Mouse (Mus musculus): ENCODE results near the gene Nrxn3. TPM values are rescaled to one million over a fixed set of nuclear protein-coding genes. Genes with fewer than 3 reads are reported as not detected.

Gene Nrxn3
- polyA plus RNA-seq, 1 experiment from 2014 or later, result 42.5 TPM

DNA sequence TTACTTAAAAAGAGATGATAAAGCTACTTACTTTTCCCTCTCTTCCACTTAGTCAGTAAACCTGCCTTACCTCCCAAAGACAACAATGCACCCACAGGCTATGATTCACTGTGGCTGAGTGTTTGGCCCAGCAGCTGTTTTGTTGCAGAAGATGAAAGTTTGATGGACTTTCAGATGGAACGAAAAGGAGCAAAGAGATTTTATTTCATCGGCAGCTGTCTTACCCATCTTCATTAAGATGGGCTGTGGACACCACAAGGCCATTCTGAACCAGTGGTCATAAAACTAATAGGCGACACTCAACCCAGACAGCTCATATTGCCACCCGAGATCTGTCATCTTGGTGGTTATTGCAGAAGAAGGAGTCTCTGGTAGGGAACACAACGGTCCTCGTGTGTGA lies 1108.6 kb downstream of the Nrxn3 start:
- WGBS, result 91% methylated on average over 6 of the region's 6 CpGs
- no peak overlapping the region for H3K4me3 ChIP-seq
- H3K9ac ChIP-seq (replicated peaks), result no peak overlapping the region
- H3K9me3 ChIP-seq, result no peaks in the 10 kb centered on the region
- H3K4me2 ChIP-seq (replicated peaks), result no peak overlapping the region
- H3K4me1 ChIP-seq, result no peaks in the 10 kb centered on the region
- H3K27me3 ChIP-seq, result no peaks in the 10 kb centered on the region
- H3K36me3 ChIP-seq, result no peaks in the 10 kb centered on the region
- no peak overlapping the region for H3K27ac ChIP-seq (replicated peaks)
- no peak for ATAC-seq (ENCODE audit: low FRiP score, low read depth)

DNA sequence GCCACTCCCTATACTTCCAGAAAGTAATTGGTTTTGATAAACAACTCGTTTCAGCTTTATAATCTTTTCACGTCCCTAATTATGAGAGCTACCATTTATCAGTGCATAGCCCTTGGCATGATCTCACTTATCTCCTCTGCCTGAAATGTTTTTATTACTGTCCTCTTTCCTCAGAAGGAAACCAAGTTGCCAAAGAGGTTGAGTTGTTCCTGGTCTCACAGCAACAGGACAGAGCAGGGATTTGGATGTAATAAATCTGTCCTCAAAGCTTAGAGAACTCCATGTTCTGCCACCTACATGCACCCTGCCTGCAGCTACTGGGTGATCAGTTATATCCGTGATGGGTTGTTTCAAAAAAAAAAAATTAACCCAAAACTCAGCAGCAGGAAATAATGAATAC lies 1113.6 kb downstream of the Nrxn3 start:
- H3K9ac ChIP-seq (replicated peaks), result no peak overlapping the region
- no peaks in the 10 kb centered on the region for H3K36me3 ChIP-seq
- no peak overlapping the region for H3K4me3 ChIP-seq
- no peak overlapping the region for H3K4me2 ChIP-seq (replicated peaks)
- no peak for ATAC-seq (ENCODE audit: low FRiP score, low read depth)
- 86% methylated on average over 3 of the region's 3 CpGs for WGBS
- no peaks in the 10 kb centered on the region for H3K9me3 ChIP-seq
- no peak overlapping the region for H3K27ac ChIP-seq (replicated peaks)
- H3K27me3 ChIP-seq, result no peaks in the 10 kb centered on the region
- H3K4me1 ChIP-seq, result no peaks in the 10 kb centered on the region

DNA sequence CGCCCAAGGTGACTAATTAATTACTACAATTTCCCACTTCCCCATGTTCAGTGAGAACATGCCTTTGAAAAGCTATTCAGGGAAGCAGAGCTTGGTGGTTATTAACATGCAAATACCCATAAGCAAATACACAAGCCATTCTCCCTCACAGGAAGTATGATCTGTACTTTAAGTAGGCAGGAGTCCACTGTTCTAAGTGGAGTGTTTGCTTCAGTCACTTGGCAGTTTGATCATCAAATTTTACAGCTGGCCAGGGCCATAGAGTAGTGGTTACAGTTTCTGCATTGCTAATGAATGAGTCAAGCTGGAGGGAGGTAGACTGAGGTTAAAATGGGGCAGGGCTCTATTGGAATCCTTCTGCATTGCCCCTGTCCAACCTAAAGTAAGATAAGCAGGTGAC lies 1120.2 kb downstream of the Nrxn3 start:
- Histone ChIP-seq H3K4me1 (no peaks in the 10 kb centered on the region), H3K9ac (replicated peaks) (no peak overlapping the region), H3K27ac (replicated peaks) (no peak overlapping the region), H3K36me3 (no peaks in the 10 kb centered on the region), H3K9me3 (no peaks in the 10 kb centered on the region), H3K4me2 (replicated peaks) (no peak overlapping the region), H3K4me3 (no peak overlapping the region), H3K27me3 (no peaks in the 10 kb centered on the region)
- no peak for ATAC-seq (ENCODE audit: low FRiP score, low read depth)
- 97% methylated on average over 1 of the region's 1 CpGs for WGBS

DNA sequence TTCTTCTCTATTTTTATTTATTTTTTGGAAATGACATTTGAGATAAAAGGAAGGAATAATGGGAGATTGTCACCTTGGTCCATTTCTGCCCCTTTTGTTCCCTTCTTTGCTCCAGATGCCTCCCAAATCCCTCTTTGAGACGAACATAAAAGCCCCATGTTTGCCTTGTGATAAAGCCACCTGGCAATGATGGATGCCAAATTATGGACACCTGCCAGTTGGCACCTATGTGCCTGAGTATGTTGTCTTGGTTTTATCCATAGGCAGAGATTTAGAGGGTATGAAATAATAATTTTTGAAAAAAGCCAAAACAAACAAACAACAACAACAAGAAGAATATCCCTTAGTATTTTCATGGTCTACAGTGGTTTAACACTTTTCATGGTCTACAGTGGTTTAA lies 1125.4 kb downstream of the Nrxn3 start:
- no peaks in the 10 kb centered on the region; the same call in 1 of the 2 replicates for H3K4me1 ChIP-seq
- H3K4me3 ChIP-seq, result no peak overlapping the region
- WGBS, result 57% methylated on average over 1 of the region's 1 CpGs
- no peaks in the 10 kb centered on the region for H3K27me3 ChIP-seq
- H3K9me3 ChIP-seq, result no peaks in the 10 kb centered on the region
- ATAC-seq (ENCODE audit: low FRiP score, low read depth), result no peak
- no peak overlapping the region for H3K9ac ChIP-seq (replicated peaks)
- H3K36me3 ChIP-seq, result no peaks in the 10 kb centered on the region
- no peak overlapping the region for H3K4me2 ChIP-seq (replicated peaks)
- no peak overlapping the region for H3K27ac ChIP-seq (replicated peaks)

DNA sequence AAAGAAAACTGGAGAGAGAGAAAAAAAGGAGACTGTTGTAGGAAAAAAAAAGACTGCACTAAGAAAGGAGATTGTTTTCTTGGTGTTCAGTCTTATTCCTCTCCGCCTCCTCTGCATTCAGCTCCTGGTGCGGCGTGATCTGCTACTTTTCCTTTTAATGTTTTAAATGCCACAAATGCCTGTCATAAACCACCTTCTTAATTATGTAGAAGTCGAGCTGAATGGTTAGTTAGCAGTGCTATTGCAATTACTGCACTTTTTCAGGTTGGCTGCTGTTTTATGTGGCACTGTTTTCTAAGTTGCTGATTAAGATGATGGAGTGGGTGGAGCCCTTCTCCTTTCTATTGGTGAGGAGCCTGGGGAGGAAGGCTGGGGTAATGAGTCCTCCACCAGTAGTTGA lies 1131.7 kb downstream of the Nrxn3 start:
- no peak overlapping the region for H3K4me2 ChIP-seq (replicated peaks)
- H3K27ac ChIP-seq (replicated peaks), result no peak overlapping the region
- H3K9me3 ChIP-seq, result no peaks in the 10 kb centered on the region
- no peaks in the 10 kb centered on the region for H3K27me3 ChIP-seq
- WGBS, result 32% methylated on average over 4 of the region's 4 CpGs
- H3K36me3 ChIP-seq, result no peaks in the 10 kb centered on the region
- no peak for ATAC-seq (ENCODE audit: low FRiP score, low read depth)
- H3K4me3 ChIP-seq, result no peak overlapping the region
- H3K9ac ChIP-seq (replicated peaks), result no peak overlapping the region
- peaks cover 11% of the 10 kb centered on the region for H3K4me1 ChIP-seq

DNA sequence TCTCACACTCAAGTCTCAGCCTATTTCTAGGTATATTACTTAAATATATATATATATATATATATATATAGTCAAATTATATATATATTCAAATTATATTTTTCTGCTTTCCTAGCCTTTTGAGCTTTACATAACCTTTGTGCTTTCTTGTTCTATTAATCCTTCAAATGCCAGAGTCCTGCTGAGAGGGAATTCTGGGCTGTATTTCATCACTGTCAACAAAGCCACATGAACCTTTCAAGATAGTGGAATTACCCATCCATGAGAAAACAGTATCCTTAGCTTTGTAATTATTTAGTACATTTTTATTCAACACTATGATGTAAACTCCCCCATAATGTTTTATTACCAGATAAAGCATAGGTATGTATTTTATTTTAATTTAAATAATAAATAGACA lies 1144.4 kb downstream of the Nrxn3 start:
- no peak for ATAC-seq (ENCODE audit: low FRiP score, low read depth)
- Histone ChIP-seq H3K9me3 (no peaks in the 10 kb centered on the region), H3K4me2 (replicated peaks) (no peak overlapping the region), H3K36me3 (no peaks in the 10 kb centered on the region), H3K9ac (replicated peaks) (no peak overlapping the region), H3K4me1 (no peaks in the 10 kb centered on the region), H3K27me3 (no peaks in the 10 kb centered on the region), H3K27ac (replicated peaks) (no peak overlapping the region), H3K4me3 (no peak overlapping the region)

DNA sequence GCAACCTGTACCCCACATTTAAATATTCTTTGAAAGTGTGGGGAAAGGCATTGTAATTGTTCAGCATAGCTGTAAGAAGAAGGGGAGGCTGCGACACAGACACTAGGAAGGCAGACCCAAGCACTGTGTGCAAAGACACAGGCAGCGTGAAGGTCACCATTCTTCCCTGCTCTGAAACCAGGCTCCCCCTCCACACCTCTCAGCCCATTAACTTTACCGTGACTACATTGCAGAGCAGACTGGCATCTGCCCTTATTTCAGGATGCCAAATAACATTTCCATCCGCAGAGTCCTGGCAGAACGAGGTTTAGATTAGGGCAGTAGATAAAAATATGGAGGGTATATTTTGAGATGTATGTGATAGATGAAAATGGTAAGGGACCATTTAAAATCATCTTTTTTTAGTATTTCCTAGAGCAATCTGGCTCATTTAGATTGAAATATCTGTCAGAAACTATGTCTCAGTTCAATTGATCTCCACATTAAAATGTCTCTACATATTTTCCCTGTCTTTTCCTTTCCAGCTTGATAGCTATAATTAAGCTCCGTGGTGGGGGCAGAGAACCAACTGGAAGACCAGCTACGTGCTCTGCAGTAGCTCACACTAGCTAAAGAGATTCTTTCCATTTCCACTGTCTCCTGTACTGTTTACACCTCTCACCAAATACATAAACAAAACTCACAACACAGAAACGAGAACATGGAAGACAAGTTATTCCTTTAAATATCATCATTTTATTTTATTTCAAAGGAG lies 1160.1 kb downstream of the Nrxn3 start:
- no peaks in the 10 kb centered on the region for H3K4me1 ChIP-seq
- ATAC-seq (ENCODE audit: low FRiP score, low read depth), result no peak
- no peak overlapping the region for H3K27ac ChIP-seq (replicated peaks)
- 61% methylated on average over 8 of the region's 8 CpGs for WGBS
- no peak overlapping the region for H3K4me3 ChIP-seq
- no peaks in the 10 kb centered on the region for H3K36me3 ChIP-seq
- H3K9me3 ChIP-seq, result no peaks in the 10 kb centered on the region
- H3K27me3 ChIP-seq, result no peaks in the 10 kb centered on the region
- no peak overlapping the region for H3K4me2 ChIP-seq (replicated peaks)
- no peak overlapping the region for H3K9ac ChIP-seq (replicated peaks)

DNA sequence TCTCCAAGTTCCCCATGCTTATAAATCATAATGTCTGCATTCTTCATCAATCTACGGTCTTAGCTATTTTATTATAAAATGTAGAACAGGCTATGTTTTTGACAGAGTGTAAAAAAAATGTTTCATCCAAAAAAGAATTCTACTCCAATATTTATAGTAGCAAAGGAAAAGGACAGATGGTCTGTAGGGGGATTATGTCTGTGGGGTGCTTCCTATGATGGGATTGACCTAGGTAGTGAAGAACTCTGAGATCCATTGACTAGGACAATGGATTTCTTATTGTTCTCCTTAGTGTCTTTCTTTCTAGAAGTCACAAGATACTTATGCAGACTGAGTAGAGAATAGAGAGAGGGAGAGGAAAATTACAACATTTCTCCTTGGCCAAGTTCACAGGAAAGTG lies 1161.9 kb downstream of the Nrxn3 start:
- no peaks in the 10 kb centered on the region for H3K36me3 ChIP-seq
- 88% methylated on average over 1 of the region's 1 CpGs for WGBS
- no peak overlapping the region for H3K27ac ChIP-seq (replicated peaks)
- no peak overlapping the region for H3K9ac ChIP-seq (replicated peaks)
- no peak overlapping the region for H3K4me2 ChIP-seq (replicated peaks)
- no peak overlapping the region for H3K4me3 ChIP-seq
- H3K27me3 ChIP-seq, result no peaks in the 10 kb centered on the region
- no peak for ATAC-seq (ENCODE audit: low FRiP score, low read depth)
- H3K9me3 ChIP-seq, result no peaks in the 10 kb centered on the region
- no peaks in the 10 kb centered on the region for H3K4me1 ChIP-seq

DNA sequence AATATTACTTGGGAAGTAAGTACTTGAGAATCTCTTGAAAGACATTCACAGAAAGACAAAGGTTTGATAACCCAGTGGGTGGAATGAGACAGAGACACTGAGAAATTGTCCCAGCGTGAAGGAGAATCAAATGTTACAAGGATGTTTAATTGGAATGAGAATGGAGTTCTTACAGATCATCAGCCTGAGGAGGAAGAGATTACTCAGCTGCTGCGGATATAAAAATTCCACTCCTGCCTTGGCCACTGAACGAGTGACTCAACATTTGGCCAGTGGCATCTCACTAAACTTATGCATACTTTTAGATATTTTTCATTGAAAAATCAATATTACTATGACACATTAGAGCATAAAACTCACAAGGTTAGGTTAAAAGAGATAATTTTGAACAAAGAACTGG lies 1166.0 kb downstream of the Nrxn3 start:
- Histone ChIP-seq H3K9me3 (no peaks in the 10 kb centered on the region), H3K27ac (replicated peaks) (no peak overlapping the region), H3K4me1 (no peaks in the 10 kb centered on the region), H3K9ac (replicated peaks) (no peak overlapping the region), H3K4me3 (no peak overlapping the region), H3K36me3 (no peaks in the 10 kb centered on the region), H3K4me2 (replicated peaks) (no peak overlapping the region), H3K27me3 (no peaks in the 10 kb centered on the region)
- WGBS, result 86% methylated on average over 3 of the region's 3 CpGs
- ATAC-seq (ENCODE audit: low FRiP score, low read depth), result no peak

DNA sequence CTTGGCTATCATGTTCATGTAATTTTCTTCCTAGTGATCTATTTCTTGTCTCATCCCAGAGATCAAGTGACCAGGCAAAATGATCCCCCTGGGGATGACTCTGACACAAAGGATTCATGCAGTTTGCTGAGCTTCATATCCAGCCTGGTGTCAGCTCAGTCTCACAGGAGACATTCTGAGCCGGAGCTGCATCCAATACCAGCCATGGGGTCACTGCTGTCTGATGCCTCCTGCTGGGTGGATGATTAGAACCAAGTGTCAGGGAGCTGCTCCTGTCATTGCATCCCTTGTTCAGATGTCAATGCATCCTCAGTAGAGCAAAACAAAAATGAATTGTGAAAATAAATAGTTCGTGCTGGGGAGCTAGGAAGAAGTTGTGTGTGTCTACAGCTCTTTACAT lies 1174.2 kb downstream of the Nrxn3 start:
- H3K9ac ChIP-seq (replicated peaks), result no peak overlapping the region
- no peaks in the 10 kb centered on the region for H3K4me1 ChIP-seq
- no peak overlapping the region for H3K4me3 ChIP-seq
- no peak for ATAC-seq (ENCODE audit: low FRiP score, low read depth)
- no peak overlapping the region for H3K4me2 ChIP-seq (replicated peaks)
- WGBS, result 39% methylated on average over 2 of the region's 2 CpGs
- H3K27ac ChIP-seq (replicated peaks), result no peak overlapping the region
- H3K27me3 ChIP-seq, result no peaks in the 10 kb centered on the region
- no peaks in the 10 kb centered on the region for H3K36me3 ChIP-seq
- H3K9me3 ChIP-seq, result no peaks in the 10 kb centered on the region

DNA sequence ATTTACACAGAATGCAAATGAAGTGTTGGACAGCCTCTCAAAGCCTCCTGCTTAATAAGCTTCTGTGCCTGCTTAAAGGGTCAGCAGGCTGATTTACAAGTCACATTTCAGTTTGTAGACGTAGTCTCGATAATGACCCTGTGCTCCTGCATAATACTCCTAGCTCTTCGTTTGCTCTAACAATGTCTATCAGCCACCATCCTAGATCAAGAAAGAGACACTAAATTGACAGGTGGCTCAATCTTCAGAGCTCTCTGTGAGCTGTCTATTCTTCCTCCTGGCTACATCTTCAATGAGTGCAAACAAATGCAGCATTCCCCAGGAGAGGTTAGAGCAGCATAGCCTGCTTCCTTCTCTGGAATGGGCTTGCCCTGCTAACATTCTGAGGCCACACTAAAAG lies 1186.9 kb downstream of the Nrxn3 start:
- 41% methylated on average over 3 of the region's 3 CpGs for WGBS
- peaks cover 7% of the 10 kb centered on the region; the same call in 1 of the 2 replicates for H3K4me1 ChIP-seq
- peak; percentile 41 for ATAC-seq (ENCODE audit: low FRiP score, low read depth)
- H3K4me3 ChIP-seq, result no peak overlapping the region
- H3K27ac ChIP-seq (replicated peaks), result 0 out of 2 replicates have a peak overlapping the region, but pooled peaks have one; percentile 11
- H3K27me3 ChIP-seq, result no peaks in the 10 kb centered on the region
- no peak overlapping the region for H3K9ac ChIP-seq (replicated peaks)
- no peak overlapping the region for H3K4me2 ChIP-seq (replicated peaks)
- no peaks in the 10 kb centered on the region for H3K9me3 ChIP-seq
- H3K36me3 ChIP-seq, result no peaks in the 10 kb centered on the region

DNA sequence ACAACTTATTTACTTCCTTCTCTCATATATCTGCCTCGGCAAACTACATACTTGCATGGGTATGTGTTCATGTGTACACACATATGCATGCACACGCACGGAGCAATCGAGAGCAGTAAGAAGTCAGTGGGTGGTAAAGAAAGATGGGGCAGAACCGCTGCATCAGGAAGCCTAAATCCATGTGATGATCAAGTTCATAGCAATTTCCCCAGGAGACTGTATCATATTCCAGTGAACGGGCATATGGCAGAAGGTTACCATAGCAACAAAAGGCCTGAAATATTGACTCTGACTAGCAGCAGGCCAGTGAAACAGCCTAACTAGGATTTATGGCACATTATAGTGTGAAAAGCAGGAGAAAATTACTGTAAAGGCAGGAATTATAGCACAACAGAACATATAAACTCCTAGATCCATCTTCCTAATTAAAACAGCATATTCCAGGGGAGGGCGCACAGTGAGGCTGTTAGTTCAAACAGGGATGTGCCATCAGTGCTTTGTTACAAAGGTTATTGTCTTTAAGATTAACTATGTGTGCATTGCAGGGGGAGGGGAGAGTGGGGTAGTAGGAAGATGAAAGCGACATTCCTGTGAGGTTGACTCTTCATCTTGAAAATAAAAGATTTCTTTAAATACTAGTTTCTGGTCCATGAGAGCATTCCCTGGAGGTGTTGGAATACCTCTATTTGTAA lies 1195.6 kb downstream of the Nrxn3 start:
- ATAC-seq (ENCODE audit: low FRiP score, low read depth), result peak; percentile 63; the same call in 1 of the 2 replicates
- 64% methylated on average over 8 of the region's 8 CpGs for WGBS
- Histone ChIP-seq H3K4me1 (0 out of 2 replicates have a peak, but pooled peaks cover 5% of the 10 kb centered on the region), H3K9me3 (no peaks in the 10 kb centered on the region), H3K27ac (replicated peaks) (peak overlapping the region; percentile 68), H3K36me3 (no peaks in the 10 kb centered on the region), H3K27me3 (no peaks in the 10 kb centered on the region), H3K4me3 (no peak overlapping the region), H3K9ac (replicated peaks) (no peak overlapping the region), H3K4me2 (replicated peaks) (no peak overlapping the region)

All from midbrain, embryonic 12.5 days (tissue).